Mouse (Mus musculus) brain, embryonic 14.5 days (tissue): Measurements from ENCODE around the gene Pdcd1.

Source experiments
- CTCF ChIP-seq: fragments of 200-500 bp; IDR thresholded peaks from 2 replicates; pipeline ENCODE4 v1.5.1; 2012; ENCODE audit warnings: inconsistent platforms, mild to moderate bottlenecking, moderate library complexity, borderline replicate concordance; ENCODE audit not compliant: insufficient read depth, insufficient read length; ENCODE audit errors: extremely low read depth
- POLR2A ChIP-seq: fragments of 200-500 bp; IDR thresholded peaks from 2 replicates; pipeline ENCODE4 v1.6.1; 2012; ENCODE audit warnings: mild to moderate bottlenecking, inconsistent platforms, borderline replicate concordance; ENCODE audit not compliant: poor library complexity, insufficient read depth, insufficient read length, severe bottlenecking; ENCODE audit errors: extremely low read depth

DNA sequence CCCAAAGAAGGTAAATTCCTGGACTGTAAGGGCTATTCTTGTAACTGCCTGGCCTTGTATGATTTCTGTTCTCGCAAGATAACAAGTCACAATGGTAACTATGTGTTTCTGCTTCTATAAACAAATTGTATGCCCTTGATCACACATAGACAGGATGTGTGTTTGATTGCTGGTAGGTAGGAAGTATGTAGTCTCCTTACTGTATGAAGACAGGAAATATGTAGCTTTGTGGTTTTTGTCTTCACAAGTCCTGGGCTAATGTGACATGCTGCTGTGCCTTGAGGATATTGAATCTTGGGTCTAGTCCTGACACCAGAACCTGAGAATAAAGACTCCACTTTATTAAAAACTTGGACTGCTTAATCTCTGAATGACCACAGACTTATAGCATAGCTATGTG, 39.4 kb upstream of the Pdcd1 start:
- no peak for TF ChIP-seq POLR2A
- no peak for TF ChIP-seq CTCF
